Mouse (Mus musculus): ENCODE results near the gene Smad9.
"Not testable (repeated sequence)": the region's sequence is repeated elsewhere in the genome, so short reads cannot be mapped to it uniquely, and the experiment has no call there.

Smad9 gene

DNA sequence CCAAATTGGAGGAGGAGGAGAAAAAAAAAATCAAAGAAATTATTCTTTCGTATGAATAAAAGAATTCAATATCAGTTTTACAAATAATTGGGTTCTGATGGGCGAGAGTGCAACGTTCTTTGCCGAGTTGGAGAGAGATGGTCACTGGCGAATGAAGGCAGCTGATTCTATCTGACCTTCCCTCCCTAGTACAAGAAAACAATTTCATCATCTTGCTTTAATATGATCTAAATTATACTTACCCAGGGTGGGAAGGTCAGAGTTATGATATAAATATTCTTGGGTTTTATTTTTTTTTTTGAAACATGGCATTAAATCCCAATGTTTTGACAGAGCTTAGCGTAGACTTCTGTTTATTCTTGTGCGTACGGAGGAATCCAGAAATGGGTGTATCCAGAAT, 2.1 kb downstream of the Smad9 start:
- no peak for DNase-seq (ENCODE audit: low read depth, low spot score)

DNA sequence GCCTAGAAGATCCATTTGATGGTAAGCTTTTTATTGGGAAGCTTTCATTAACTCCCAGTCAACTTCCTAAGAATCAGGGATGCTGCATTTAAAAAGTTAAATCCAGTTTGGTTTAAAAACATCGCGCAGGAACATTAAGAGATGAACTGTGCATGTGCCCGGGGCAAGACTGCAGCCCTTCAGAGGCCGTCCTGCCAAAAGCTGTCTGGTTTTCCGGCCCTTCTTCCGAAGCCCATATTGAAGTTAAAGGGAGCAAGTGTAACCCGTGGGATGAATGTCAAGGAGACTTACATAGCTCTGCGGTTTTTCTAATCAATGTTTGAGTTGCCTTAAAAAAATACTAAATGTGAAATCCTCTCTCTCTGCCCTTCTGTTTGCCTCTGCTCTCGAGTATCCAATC, 3.8 kb downstream of the Smad9 start:
- DNase-seq (ENCODE audit: low read depth, low spot score): no peak

DNA sequence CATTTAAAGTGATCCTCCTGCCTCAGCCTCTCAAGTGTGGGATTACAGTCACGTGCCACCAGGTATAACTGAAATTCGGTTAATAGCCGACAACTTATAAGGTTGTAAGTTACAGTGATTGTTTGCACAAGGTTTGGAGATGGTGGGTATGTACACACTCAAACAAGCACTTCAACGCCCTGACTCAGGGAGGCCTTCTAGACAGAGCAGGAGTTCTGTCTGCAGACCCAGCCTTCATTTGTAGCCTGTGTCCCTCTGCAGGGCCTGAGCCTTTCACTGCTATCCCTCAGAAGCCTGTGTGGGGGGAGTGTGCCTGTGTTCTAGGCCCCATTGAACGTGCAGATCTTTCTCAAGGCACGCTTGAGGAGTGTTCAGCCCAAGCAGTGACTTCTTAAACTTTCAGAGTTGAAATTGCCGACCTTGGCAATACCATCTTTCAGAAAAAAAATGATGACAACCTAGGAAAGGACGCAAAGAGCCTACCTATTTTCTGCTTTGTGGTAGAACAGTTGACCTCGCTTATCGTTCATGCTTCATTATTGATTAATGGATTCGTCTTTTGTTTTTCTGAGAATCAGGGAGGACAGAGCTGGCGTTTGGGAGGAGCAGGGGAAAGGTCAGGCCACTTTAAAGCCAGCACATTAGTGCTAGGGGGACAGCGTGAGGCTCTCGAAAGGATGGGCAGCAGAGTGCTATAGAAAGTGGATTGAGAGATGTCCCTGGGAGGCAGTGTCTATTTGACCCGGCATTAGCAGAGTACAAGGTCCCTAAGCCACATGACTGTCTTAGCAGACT, 5.1 kb downstream of the Smad9 start:
- no peak for DNase-seq (ENCODE audit: low read depth, low spot score)

DNA sequence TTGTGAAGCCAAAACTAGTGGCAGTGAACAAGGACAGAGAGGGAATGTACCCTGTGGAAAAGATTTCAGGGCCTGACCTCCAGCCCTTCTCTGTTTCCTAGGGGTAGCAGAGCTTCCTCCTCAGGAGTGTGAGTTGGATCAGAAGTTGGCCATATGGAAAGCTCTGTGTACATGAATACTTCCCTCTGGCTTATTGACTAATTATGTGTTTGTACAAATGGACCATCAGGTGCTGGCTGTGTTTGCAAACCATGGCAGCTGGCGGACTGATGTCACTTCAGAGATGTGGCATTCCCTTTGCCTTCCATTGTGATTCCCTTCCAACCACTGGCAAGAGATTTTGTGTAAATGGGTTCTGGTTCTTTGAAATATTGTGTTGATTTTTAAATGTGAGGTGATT, 5.9 kb downstream of the Smad9 start:
- no peak for DNase-seq (ENCODE audit: low read depth, low spot score)

DNA sequence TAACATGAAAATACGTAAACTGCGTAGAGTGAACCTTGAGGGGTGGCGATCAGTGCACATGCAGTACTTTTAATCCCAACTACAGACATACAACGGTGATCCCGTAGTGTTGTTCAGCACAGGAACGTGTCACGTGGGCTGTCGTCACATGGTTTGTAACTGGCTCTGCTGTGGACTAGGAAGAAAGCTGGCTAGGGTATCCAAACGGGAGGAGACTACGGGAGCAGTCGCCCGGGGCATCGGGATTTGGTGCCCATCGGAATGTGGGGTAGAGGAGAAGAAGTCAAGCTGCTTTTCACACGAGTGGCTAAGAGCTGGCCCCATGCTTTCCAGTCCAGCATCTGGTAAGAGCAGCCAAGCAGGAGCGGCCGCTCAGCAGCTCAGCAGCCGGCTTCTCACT, 9.0 kb downstream of the Smad9 start:
- DNase-seq (ENCODE audit: low read depth, low spot score): no peak

DNA sequence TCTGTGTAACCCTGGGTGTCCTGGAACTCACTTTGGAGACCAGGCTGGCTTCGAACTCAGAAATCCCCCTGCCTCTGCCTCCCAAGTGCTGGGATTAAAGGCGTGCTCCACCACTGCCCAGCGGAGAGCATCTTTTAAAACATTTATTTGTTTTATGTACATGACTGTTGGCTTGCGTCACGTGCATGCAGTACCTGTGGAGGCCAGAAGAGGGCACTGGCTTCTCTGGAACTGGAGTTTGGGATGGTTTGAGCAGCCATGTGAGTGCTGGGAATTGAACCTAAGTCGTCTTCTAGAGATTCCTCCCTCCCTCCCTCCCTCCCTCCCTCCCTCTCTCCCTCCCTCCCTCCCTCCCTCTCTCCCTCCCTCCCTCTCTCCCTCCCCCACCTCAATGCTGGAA, 10.1 kb downstream of the Smad9 start:
- DNase-seq (ENCODE audit: low read depth, low spot score): not testable (repeated sequence)

DNA sequence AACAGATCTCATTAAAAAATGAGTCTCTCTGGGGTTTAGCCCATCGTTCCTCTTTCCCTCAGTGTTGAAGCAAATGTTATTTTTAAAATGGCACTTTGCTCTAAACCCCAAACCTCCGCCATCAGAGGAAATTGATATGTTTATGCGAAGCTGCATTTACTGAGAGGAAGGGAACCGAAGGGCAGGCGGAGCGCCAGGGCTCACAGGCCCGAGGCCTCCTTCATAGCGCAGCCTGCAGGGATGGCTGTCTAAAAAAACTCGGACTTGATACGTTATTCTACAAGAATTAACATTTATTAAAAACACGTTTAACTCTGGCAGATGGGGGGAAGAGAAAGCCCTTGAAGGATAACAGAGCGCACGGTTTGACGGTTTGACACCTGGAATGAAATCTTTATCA, 10.7 kb downstream of the Smad9 start:
- DNase-seq (ENCODE audit: low read depth, low spot score): no peak

DNA sequence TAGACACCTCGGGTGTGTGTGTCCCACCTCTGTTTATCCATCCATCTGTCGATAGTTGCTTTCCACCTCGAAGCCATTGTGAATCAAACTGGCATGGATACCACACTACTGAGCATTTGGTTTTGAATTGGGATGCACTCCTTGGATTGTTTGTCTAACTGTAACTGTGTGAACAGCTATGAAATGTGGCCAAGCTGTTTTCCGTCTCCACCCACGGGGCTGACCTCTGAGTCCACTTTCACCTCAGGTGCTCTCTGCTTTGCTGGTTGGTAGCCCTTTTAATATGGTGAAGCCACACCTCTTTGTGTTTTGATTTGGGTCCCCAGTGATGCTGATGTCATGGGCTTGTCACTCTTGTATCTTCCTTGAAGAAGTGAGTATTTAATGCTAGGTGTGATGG, 11.4 kb downstream of the Smad9 start:
- no peak for DNase-seq (ENCODE audit: low read depth, low spot score)

DNA sequence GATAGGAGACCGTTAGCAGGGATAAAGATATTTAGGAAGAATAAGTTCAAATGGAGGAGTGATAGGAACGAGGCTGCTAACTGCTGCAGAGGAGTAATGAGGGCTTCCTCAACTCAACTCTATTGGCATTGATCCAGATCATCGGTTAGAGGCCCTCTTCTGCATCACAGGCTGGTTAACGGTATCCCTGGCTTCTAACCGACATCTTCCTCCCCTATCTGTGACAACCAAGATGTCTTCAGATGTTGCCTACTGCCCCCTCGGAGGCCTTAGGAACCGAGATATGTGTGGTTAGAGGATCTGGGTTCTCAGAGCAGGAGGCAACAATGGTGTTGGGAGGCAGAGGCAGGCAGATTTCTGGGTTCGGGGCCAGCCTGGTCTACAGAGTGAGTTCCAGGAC, 13.2 kb downstream of the Smad9 start:
- DNase-seq (ENCODE audit: low read depth, low spot score): no peak

DNA sequence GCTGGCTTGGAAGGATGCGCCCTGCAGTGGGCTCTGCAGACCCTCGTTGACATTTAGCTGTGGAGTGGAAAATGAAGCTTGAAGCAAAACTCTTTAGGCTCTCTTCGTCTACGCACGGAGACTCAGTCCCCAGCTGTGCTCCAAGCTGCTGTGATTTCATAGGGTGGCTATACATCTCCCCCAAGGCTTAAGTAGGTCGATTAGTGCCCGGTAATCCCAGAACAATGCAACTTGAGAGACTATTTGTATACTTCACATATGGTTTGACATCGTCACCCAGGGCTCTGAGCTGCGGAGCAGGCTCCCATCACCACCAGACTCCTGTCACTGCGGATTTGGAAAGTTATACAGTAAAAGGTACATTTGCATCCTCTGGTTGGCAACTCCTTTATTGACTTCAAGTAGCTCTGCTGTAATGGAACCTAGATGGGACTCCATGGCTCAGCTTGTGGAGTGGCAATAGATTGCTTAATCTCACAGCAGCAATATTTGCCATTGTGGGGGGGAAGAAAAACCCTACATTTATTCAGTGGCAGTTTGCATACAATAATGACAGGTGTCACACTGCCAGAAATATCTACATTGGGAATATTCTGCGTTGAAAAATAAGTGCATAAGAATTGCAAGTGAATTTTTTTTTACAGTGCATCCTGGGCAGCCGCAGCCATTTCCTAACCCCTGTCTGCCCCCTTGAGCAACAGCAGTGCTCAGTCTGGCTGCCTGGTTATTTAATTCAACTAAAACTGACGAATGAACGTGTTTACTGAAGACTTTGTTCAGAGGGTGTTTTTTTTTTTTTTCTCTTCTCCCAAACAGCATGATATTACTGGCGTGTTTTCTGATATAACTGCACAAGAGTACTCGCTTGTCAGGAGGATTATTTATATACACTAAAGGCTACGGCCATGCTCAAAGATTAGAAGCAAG, 14.2 kb downstream of the Smad9 start:
- DNase-seq (ENCODE audit: low read depth, low spot score): no peak

DNA sequence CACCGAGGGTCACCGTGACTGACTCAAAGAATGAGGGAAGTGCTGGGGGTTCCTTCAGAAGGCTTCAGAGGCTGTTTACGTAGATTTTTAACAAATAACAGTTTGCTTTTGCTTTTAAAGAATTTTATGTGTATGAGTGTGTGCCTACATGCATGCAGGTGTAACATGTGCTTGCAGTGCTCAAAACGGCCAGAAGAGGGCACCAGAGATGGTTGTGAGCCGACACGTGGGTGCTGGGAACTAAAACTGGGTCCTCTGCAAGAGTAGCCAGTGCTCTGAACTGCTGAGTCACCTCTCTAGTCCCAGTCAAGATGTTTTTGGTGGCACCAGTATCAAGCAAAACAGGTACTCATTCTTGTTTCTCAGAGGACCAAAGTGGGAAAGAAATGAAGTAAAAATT, 18.2 kb downstream of the Smad9 start:
- DNase-seq (ENCODE audit: low read depth, low spot score): no peak

DNA sequence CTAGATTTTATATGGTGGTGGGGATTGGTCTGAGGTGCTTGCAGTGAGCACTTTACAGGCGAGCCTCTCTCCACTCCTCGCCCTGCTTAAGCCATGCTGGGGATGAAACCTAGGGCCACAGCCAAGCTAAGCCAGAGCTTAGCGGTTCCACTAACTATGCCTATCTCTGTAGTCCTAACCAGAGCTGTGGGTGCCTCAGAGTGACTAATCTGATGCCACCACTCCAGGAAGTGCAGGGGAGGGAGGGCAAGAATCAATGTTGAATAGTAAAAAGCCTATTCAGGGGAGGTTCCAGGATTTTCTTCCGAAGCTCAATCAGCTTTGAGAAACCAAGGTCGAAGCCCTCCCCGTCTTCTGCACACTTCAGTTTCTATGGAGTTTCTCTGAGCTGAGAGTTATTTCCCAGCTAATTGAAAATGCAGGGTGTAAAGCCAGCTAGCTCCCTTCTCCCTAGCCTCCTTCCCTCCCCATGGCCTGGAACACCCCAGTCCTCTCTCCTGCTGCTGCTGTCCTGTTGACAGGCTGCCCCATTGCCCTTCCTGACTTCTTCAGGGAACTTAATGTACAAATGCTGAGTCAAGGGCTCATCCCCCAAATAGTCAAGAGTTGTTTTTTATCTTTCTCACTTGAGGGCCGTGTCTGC, 20.7 kb downstream of the Smad9 start:
- DNase-seq (ENCODE audit: low read depth, low spot score): no peak

DNA sequence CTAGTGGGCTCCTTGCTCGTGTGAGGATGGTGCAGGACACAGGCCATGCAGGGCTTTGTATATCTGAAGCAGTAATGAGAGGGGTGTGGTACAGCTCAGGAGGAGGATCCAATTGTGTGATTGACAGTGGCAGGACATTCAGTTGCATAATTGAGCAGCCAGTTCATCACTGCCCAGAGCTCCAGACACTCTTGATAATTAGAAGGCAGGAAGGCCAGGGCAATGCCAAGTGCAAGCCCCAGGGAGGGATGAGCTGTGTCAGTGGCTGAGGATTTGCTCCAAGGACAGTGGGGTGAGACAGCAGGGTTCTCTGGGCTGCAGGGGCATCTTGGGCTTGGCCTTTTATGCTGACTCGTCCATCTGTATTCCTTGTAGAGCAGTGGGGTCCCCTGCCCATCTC, 35.2 kb downstream of the Smad9 start:
- DNase-seq (ENCODE audit: low read depth, low spot score): no peak

DNA sequence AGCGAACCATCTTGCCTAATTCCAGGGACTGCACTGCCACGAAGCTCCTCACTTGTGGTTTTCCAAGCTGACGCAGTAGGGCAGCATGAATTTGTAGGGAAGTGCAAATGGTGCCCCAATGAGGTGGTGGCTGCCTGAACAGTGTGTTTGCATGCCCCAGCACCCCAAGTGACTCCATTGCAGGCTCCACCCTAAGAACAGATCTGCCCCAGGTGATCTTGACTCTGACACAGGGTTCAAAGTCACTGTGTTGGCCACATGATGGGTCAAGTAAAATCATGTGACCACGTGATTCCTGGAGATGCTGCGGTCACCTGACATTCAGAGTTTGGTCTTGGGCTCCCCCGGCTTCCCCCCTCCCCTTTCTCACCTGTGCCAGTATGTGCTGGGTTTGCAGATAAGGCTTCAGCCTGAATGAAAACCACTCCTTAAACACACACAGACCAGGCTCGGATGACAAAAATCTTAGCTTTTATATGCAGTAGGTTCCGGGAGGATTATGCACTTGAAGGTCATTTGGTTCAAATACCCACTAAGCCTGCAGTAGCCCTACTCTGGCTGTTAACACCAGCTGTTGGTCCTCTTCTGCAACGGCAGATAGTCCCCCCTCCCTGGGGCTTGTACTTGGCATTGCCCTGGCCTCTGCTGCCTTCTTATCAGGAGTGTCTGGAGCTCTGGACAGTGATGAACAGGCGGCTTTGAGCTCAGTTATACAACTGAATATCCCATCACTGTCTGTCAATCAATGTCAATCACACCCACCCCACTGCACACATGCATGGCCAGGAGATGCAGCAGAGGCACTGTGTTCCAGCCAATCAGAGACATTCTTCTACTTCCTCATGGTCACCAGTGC, 36.7 kb downstream of the Smad9 start:
- DNase-seq (ENCODE audit: low read depth, low spot score): no peak

DNA sequence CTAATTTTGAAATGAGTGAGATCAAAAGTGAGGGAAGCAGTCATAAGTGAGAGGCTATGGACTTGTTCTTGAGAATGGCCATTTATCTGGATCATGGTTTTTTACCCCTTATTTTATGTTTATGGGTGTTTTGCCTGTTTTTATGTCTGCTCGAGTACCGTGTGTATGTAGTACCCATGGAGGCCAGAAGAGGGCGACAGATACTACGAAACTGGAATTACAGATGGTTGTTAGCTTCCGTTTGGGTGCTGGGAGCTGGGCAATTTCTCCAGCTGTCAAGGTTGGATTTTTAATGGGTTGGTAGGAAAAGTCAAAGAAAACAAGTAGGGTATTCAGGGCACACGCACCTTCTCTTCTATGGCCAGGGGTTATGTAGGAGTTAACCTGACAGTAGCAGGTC, 38.4 kb downstream of the Smad9 start:
- no peak for DNase-seq (ENCODE audit: low read depth, low spot score)

DNA sequence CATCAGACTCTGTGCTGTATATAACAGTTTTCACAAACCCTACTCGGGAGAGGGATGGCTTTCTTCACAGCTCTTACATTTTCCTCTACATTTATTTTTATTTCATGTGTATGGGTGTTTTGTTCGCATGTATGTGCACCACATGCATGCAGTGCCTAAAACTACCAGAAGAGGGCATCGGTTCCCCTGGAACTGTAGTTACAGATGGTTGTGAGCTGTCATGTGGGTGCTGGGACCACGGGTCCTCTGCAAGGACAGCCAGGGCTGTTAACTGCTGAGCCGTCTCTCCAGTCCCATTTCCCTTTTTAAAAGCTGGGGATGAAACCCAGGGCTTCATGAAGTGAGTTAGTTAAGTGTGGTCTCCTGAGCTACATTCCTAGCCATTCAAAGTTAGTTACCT, 40.0 kb downstream of the Smad9 start:
- no peak for DNase-seq (ENCODE audit: low read depth, low spot score)

DNA sequence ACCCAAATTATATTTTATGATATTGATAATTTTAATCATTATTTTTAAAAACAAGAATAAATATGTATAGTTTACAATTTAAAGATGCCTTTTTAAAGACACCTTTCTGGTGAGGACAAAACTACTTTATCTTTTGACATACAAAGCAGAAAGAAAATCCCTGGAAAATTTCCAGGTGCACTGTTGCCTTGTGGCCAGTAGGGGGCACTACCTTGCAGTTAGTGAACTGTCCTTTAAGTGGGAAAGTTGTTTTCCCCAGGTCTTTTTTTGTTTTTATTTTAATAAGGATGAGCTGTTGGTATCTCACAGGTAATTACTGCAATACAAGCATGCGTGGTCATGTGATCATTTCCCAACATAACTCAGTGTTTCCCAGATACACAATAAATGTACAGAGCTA, 40.4 kb downstream of the Smad9 start:
- no peak for DNase-seq (ENCODE audit: low read depth, low spot score)

DNA sequence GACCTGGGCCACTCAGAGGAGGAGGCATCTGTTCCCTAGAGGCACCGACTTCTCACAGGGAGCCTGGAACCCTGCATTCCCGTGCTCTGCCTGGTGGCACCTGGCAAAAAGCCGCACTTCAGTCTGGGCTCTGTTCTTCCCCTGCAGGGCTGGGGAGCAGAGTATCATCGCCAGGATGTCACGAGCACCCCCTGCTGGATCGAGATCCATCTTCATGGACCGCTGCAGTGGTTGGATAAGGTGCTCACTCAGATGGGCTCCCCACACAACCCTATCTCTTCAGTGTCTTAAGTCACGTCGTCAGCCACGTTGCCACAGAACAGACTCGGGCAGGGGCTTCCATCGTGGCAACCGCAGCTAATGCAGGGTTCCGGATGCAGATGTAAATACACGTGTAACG, 41.8 kb downstream of the Smad9 start:
- DNase-seq (ENCODE audit: low read depth, low spot score): no peak

DNA sequence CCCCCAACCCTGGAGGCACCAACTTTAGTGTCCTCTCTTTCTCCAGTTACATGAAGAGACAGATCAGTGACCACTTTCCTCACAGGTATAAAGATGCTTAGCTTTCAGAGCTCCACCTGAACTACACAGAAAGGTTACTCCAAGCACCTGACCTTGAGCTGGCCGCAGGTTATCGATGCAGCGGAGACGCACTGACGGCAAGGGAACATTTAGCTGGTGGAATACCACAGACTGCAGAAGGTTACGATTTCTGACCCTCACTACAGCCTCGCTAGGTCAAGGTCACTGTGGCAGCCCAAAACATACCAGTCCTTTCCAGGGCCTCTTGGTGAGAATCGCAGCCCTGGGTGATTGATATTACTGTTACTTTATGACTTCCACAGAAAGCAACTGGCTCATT, 48.3 kb downstream of the Smad9 start:
- no peak for DNase-seq (ENCODE audit: low read depth, low spot score)

DNA sequence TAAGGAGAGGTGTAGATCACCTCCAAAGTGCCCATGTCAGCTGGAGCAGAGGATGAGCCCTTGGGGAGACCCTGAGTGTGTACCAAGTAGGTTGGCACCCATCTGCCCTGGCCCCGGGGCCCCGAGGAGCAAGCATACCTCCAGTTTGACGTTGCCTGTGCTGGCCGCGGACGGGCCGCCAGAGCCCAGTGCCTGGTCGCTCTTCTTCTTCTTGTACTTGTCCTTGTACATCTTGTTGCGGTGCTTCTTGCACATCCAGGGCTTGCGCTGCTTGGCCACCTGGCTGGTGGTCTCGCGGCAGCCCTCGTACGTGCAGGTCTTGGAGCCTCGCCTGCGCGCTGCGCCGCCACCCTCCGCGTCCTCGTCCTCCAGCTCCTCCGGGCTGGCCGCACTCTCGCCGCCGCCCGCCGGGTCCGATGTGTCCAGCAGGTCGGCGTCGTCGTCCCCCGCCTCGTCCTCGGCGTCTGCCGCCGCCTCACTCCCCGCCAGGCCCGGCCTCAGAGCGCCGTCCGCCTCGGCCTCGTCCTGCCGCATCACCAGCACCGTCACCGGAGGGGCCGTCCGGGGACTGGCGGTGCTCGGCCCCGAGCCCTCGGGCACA, 51.8 kb downstream of the Smad9 start:
- DNase-seq (ENCODE audit: low read depth, low spot score): no peak

DNA sequence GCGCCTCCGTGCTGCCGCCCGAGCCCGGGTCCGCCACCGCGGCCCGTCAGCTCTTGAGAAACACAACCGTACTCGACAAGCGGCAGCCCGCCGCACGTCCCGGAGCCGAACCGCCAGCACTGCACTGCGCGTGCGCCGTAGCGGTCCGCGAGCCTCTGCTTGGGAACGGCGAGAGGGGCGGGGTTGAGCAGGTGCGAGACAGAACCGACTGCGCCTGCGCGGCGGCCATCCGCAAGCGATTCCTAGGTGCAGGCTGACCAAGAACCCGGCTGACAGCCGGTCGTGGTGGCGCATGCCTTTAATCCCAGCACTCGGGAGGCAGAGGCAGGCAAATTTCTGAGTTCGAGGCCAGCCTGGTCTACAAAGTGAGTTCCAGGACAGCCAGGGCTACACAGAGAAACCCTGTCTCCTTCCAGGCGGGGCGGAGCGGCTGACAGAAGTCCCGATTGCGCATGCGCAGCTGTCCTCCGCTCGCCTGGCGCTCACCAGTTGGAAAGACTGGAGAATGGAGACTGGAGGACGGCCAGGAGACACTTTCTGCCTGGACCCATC, 52.4 kb downstream of the Smad9 start, which contains the start of gene Rfxap:
Gene Rfxap, minus strand, starts transcription at position 126 of the 552 bp plus-strand sequence.
- DNase-seq (ENCODE audit: low read depth, low spot score): peak; percentile 92

All from retina, adult 2 months (tissue).